In the genomic region with DNA sequence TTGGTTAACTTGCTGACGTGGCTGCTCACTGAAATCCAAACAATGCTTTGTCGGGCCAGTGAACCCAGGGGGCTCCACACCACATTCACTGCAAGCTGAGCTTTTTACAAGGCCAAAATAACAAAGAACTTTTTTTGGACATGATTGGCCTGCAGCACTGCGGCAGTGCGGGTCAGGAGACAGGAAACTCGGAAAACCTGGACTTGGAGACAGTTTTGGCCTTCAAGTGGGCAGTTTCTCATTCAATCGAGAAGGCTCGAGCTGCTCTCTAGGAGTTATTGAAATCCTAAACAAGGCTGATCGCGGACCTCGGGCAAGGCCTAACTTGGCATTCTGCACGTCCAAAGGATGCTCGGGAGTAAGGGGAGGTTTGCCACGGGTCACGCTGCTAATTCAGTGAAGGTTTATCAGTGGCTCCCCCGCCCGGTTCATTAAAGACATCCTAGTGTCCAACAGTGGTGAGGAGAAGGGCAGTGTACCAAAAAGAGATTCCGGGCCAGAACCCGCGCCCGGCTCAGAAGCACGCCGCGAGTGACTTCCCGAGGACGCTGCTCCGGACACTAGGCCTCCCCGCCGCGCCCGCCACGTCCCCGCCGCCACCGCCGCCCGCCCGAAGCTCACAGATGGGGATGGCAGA, we compare ENCODE assay signal across 8 mouse cellular contexts. TPM values are rescaled to one million over a fixed set of nuclear protein-coding genes. Genes with fewer than 3 reads are reported as not detected.
A peak's percentile ranks its signal among the peaks of the same experiment; 100 is the strongest.
DNase-seq lines count a peak whose midpoint lies in the region; ATAC-seq and TF ChIP-seq lines count a peak whose summit lies in the region.

No protein-coding gene starts in this region.

- TF ChIP-seq CTCF in cerebellum, adult 2 months (IDR thresholded peaks at IDR 0.05; ENCODE audit: borderline replicate concordance, insufficient read depth, low read depth, low read length), result no peak
- peak; percentile 19 for TF ChIP-seq CTCF in forebrain, postnatal 0 days (IDR thresholded peaks at IDR 0.05; ENCODE audit: low read depth)

- no peak for TF ChIP-seq POLR2A in cerebellum, adult 2 months (IDR thresholded peaks at IDR 0.05; ENCODE audit: borderline replicate concordance, insufficient read depth, low read length)

- peak overlapping the region; percentile 72 for H3K4me3 ChIP-seq in cerebellum, adult 2 months (replicated peaks; ENCODE audit: insufficient read depth, low read depth, low read length)
- H3K4me3 ChIP-seq in forebrain, postnatal 0 days (ENCODE audit: low read depth, low read length), result peak overlapping the region; percentile 70

- peak; percentile 65 for ATAC-seq in forebrain, postnatal 0 days

- H3K9ac ChIP-seq in forebrain, postnatal 0 days, result peak overlapping the region; percentile 83

- DNase-seq in cerebellum, adult 2 months, result no peak
- no peak for DNase-seq in cerebellum, adult 11 months
- DNase-seq in thymus, postnatal 0 days (ENCODE audit: low spot score), result peak; percentile 28
- no peak for DNase-seq in thymus, postnatal 25 days
- peak; percentile 58 for DNase-seq in forebrain, postnatal 0 days
- DNase-seq in kidney, postnatal 4 days, result peak; percentile 51 to 64
- DNase-seq in mesoderm, embryonic 11.5 days (ENCODE audit: low read depth, low spot score), result peak; percentile 55
- no peak for DNase-seq in cerebellum, postnatal 36 days

- H3K4me1 ChIP-seq in cerebellum, adult 2 months (ENCODE audit: control insufficient read depth, insufficient read depth, low read length), result no peaks in the 10 kb centered on the region
- H3K4me1 ChIP-seq in forebrain, postnatal 0 days (ENCODE audit: insufficient read depth), result peaks cover 5% of the 10 kb centered on the region

- H3K36me3 ChIP-seq in forebrain, postnatal 0 days (ENCODE audit: insufficient read depth), result peaks cover 11% of the 10 kb centered on the region; the same call in 1 of the 2 replicates

- 0 out of 2 replicates have a peak overlapping the region, but pooled peaks have one; percentile 34 for H3K27ac ChIP-seq in cerebellum, adult 2 months (ENCODE audit: insufficient read depth, low read length)
- peak overlapping the region; percentile 88 for H3K27ac ChIP-seq in forebrain, postnatal 0 days (ENCODE audit: low read depth, low read length)

- WGBS in cerebellum, adult 2 months, result under 1% methylated on average over 37 of the region's 37 CpGs
- WGBS in forebrain, postnatal 0 days, result under 1% methylated on average over 37 of the region's 37 CpGs

- H3K4me2 ChIP-seq in forebrain, postnatal 0 days (ENCODE audit: low read depth), result peak overlapping the region; percentile 73

- H3K9me3 ChIP-seq in forebrain, postnatal 0 days (ENCODE audit: low read length), result no peaks in the 10 kb centered on the region

- no peaks in the 10 kb centered on the region for H3K27me3 ChIP-seq in cerebellum, adult 2 months (ENCODE audit: control insufficient read depth, insufficient read depth, low read length)
- no peaks in the 10 kb centered on the region for H3K27me3 ChIP-seq in forebrain, postnatal 0 days (ENCODE audit: insufficient read depth, low read length)

RNA-seq across cellular contexts. Expression of a gene that starts 0.5 kb away (rescaled TPM):
- 91.6 and 92.7 TPM in 2 replicates for polyA plus RNA-seq in cerebellum, adult 2 months (2012; rRNA removed)
- 116 and 128 TPM in 2 replicates for polyA plus RNA-seq in thymus, postnatal 0 days (2015; fragmentation: Nextera tagmentation; extraction: Ambion mirVana)
- total RNA-seq in forebrain, postnatal 0 days (2014; rRNA removed), result 146 and 174 TPM in 2 replicates
- polyA plus RNA-seq in forebrain, postnatal 0 days (2015; fragmentation: Nextera tagmentation; extraction: Ambion mirVana), result 149 and 155 TPM in 2 replicates

Comparison
In these comparisons a context has a peak if more than half of its experiments do, and no peak if none do; other contexts are left out.
1. DNase-seq: peak in thymus, postnatal 0 days (single experiment), forebrain, postnatal 0 days (single experiment), kidney, postnatal 4 days (2 of 2) and mesoderm, embryonic 11.5 days (single experiment); none in cerebellum, adult 2 months (0 of 2), cerebellum, adult 11 months (single experiment), thymus, postnatal 25 days (single experiment) and cerebellum, postnatal 36 days (0 of 2).